Mouse (Mus musculus) cerebellum, postnatal 36 days (tissue): Measurements from ENCODE around the gene Igll1.
"Not testable (repeated sequence)": the region's sequence is repeated elsewhere in the genome, so short reads cannot be mapped to it uniquely, and the experiment has no call there.

ENCODE experiments used
- DNase-seq, 2 experiments: peaks; one replicate each; pipeline ENCODE4 v3.0.0; 2021 to 2022; ENCODE audit warnings: mixed read lengths in 2 of 2

The Igll1 gene

DNA sequence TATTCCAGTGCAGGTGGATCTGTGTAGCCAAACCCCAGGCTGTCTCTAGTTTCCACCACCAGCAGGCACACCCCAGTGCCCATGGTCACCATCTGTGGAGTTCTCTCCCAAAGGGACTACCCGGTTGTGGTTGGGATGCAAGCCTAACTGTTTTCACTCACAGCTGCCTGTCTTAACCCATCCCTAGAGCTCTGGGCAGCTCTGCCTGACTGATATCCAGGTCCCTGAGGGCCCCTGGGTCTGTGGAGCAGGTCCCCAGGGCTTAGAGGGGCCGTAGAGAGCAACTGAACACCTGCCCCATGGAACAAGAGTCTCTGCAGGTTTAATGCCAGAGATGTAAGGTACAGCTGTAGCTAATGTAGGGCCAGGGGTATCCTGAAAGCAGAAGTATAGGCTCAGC, at the start of gene Igll1:
Gene Igll1, minus strand, starts transcription at position 8 of the 400 bp plus-strand sequence.
- no peak for DNase-seq

- DNase-seq = no peak
These were observed 49.7 kb upstream of the Igll1 start for GRCm38 (mm10) chr16:16913440-16913839.

DNA sequence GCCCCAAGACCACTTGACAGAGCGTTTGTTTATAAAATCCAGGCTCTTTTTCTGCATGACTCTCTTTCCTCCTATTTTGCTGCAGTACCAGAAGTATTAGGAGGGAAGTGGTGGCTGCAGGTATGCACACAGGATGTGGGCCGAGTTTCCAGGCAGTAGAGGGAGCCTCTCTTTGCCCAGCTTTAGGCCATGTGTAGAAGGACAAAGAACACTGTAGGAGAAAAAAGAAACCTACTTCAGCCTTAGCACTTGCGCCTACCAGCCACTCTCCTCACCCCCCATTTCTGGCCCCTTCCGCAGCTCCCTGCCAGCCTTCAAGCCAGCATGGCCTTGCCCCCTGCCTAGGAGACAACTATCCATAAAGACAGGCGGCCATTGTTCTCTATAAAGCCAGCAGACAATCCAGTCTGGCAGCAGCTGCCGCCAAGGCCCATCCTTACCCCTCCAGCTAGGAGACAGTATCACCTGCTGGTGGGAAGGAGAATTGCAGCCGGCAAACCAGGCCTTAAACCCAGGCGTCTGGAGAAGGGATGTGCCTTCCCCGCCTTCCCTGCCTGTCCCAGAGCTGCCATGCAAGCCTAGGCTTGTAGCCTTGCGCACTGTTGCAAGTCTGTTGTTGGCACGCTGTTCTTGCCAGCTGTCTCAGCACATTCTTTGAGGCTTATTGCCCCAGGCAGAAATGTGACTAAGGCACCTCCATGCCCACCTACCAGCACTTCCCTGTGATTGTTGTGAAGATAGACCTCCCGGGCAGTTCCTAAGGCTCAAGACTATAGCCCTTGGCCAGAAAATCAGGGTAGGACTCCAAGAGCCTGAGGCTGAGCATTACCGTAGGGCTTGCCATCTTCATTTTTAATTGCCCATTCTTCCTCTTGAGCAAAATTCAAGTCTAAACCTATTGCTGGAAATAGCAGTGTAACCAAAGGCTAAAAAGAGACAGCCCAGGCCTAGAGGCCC, 48.1 kb upstream of the Igll1 start:
- DNase-seq = peak; percentile 71 to 73

DNA sequence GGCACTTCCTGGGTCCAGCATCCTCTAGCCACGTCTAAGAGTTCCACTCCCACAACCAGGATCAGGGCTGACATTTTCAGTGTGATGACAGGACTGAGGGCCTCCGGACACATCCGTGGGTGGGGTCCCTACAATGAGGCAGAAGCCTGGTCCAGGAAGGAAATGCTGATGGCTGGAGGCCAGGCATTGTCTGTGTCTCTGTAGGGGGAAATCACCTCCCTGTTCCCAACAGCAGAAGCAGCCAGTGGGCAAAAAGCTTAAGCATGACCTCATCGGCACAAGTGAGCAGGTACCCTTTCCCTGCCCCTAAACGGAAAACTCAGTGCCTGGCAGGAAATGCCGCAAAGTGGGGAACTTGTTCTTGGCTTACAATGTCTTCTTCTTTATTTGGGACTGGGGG, 44.0 kb upstream of the Igll1 start:
- no peak for DNase-seq

- no peak for DNase-seq
These were observed 39.4 kb upstream of the Igll1 start for GRCm38 (mm10) chr16:16903188-16903587.

DNA sequence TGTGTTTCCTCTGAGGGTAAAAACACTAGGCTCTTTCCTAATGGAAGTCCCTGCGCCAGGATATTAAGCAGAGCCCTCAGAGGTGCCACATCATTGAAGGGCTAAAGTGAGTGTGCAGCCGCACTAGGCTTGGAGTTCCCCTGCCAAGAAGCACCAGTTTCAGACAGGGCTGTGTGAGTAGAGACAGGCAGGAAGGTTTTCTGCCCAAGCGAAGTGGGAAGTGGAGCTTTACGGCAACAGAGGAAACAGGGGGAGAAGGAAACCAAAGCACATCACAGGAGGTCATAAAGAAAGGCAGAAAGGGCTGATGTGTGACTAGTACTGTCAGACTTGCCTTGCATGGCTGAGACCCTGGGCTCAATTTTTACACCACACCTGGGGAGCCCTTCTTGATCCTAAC, 38.5 kb upstream of the Igll1 start:
- no peak for DNase-seq

DNA sequence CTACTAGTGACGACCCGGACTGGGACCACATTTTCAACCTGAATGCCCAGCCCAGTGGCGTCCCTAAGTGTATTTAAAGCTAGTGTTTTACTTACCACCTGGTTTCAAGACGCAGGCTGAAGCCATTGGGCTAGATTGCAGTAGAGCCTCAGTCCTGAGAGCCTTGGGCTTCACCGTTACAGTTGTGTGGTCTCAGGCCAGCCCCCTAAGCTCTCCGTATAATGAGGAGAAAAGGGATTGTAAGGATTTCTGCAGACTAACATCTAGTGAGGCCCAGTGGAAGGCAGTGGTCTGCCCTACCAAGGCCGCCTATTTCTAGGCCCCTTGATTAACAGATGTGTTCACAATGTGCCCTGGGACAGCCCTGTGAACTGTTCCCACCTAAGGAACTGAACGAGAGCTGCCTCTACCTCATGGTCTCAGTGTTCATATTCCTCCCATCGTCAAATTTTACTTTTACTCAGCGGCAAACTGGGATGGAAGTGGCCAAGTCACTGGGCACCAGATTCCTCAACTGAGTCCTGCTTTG, 33.3 kb upstream of the Igll1 start:
- DNase-seq = no peak

DNA sequence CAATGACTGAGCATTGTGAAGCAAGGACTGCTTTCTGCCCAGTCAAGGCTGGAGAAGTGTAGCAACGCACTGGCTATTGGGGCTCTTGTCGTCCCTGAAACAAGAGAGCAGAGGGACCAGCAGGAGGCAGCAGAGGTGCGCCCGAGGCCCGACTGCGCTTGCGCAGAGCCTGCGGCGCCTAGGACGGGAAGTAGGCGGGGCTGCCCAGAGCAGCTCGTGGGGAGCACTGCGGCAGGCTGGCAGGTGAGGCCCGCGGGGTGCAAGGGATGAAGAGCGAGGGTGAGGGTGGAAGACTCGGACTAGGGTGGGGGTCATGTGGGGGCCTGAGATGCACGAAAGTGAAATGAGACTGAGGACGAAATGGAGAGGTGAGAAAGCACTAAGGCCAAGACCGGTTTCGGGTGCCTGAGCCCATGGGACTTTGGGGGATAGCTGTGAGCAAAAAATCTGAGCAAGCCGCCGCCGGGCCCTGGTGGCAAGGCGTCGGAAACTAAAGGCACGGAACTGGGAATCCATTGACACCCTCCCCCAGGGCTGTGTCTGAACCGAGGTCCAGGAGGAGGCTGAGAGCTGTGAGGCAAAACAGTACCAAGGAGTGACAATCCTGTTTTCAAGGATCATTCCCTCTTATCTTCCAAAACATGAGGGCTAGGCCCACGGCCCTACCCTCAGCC, 32.7 kb upstream of the Igll1 start, which contains the start of gene Ppm1f:
Gene Ppm1f, plus strand, starts transcription at position 88 of the 674 bp plus-strand sequence.
- DNase-seq = peak; percentile 96 to 98

- no peak for DNase-seq
These were observed 32.2 kb upstream of the Igll1 start for GRCm38 (mm10) chr16:16896015-16896381.

DNA sequence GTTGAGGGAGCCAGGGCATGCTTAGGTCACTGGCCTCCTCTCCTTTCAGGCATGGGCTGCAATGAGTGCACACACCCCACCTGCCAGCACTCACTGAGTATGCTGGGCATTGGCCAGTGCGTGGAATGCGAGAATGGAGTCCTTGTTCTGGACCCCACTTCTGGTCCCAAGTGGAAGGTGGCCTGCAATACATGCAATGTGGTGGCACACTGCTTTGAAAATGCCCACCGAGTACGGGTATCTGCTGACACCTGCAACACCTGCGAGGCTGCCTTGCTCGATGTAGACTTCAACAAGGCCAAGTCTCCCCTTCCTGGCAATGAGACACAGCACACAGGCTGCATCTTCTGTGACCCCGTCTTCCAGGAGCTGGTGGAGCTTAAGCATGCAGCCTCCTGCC, 28.6 kb upstream of the Igll1 start:
- DNase-seq = no peak

DNA sequence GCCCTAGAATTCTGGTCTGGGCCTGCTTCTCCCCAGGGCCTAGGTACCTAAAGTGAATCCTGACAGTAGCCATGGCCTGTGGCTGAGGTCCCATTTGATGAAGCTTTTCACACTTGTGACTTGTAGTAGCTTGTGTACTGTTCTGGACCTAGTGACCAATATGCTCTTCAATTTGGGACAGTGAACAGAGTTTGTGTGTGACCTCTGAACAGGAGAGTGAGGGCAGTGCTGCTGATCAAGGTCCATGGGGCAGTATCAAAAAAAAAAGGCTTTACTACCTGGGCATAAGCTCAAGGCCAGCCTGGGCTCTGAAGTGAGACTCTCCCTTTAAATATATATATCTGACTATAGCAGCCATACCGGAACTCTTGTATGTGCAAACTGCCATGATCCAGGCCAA, 24.6 kb upstream of the Igll1 start:
- no peak for DNase-seq

DNA sequence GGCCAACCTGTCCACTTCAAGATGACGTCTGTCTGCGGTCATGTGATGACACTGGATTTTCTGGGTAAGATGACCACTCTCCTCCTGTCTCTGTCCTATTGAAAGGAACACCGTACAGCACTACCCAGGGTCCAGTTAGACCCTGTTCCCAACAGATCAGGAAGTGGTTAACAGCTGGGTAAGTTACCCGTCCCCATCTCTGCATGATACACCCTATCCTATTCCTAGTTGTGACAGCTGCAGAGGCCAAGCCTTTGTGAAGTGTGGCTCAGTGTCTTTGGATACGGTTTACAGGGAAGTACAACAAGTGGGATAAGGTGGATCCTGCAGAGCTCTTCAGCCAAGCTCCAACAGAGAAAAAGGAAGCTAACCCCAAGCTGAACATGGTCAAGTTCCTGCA, 15.2 kb upstream of the Igll1 start:
- DNase-seq = no peak

GRCm38 (mm10) chr16:16870617-16871331, 7.0 kb upstream of the Igll1 start, which contains the start of the genes Top3b and Vpreb1:
Gene Top3b, plus strand, starts transcription at chr16:16870736.
Gene Vpreb1, minus strand, starts transcription at chr16:16870843.
- peak; percentile 86 to 89 for DNase-seq

DNA sequence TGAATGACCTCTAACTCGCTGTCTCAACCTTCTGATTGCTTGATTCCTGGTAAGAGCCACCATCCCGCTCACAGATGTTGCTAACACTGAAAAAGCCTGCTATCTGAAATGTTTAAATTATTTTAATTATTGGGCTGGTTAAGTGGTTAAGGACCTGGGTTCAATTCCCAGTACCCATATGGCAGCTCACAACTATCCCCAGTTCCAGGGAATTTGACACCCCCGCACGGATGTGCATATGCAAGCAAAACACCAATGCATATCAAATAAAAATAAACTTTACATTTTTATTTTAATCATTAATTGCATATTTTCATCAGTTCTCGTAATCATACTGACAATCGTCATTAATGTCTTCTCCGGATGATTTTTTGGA, 6.4 kb upstream of the Igll1 start:
- DNase-seq = no peak

- DNase-seq = no peak
These were observed 2.1 kb upstream of the Igll1 start for GRCm38 (mm10) chr16:16865696-16866561.

GRCm38 (mm10) chr16:16865217-16865616, 1.4 kb upstream of the Igll1 start:
- no peak for DNase-seq

DNA sequence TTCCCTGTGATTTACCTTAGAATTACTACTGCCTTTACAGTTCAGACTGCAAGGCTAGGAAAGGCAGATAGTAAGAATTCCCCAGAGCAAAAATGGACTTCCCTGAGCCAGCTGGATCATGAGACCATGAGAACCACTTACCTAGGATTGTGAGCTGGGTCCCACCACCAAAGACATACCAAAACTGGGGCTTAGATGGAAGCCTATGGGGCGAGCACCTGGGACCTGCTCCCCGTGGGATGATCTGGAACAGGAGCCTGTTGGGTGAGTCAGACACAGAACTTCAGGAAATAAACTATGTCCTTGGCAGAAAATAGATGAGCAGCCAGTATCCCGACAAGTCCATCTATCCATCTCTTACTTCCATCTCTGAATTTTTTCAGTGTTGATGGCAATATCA, 1.5 kb downstream of the Igll1 start:
- no peak for DNase-seq

GRCm38 (mm10) chr16:16856731-16857476, 6.9 kb downstream of the Igll1 start:
- no peak for DNase-seq

DNA sequence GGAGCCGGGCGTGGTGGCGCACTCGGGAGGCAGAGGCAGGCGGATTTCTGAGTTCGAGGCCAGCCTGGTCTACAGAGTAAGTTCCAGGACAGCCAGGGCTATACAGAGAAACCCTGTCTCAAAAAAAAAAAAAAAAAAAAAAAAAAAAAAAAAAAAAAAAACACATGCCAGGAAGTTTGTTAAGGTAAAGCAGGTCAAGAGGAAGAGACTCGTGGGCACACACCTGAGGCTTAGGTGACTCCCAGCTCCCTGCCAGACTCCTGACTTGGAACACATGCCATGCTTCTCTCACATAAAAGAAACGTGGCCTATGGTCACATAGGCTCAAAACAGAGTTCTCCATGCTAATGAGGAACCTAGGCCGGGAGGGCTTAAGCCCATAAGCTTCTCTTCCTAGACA, 7.7 kb downstream of the Igll1 start:
- DNase-seq = not testable (repeated sequence)

- DNase-seq = no peak
These were observed 8.2 kb downstream of the Igll1 start for GRCm38 (mm10) chr16:16855541-16855940.

DNA sequence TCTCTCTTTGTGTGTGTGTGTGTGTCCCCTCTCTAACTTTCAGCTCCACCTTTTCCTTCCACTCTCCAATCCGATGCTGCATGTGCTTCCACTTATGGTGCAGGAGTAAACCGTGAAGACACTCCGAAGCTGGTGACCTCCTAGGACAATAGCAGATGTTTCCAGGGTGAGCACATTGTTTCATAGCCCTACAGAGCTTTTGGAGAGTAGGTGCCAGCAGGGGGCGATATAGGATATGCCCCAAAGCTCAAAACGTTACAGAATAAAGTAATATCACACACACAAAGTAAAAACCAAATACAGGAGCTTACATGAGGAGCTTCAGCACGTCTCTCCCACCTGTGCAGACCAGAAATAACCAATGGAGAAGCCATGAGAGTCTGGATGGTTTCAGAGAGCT, 8.9 kb downstream of the Igll1 start:
- peak; percentile 6 to 15 for DNase-seq
